Mouse (Mus musculus): ENCODE results near the gene F12. TPM values are rescaled to one million over a fixed set of nuclear protein-coding genes. Genes with fewer than 3 reads are reported as not detected.

Gene F12
- total and polyA plus RNA-seq, 3 experiments = not detected

- H3K4me1 ChIP-seq (ENCODE audit: control insufficient read depth in 1 of 2, insufficient read depth in 2 of 2, low read length in 2 of 2) = peaks cover 0 to 8% of the 10 kb centered on the region in 2 experiments; a peak in 2 of 4 replicates
- no peaks in the 10 kb centered on the region for H3K36me3 ChIP-seq (ENCODE audit: control insufficient read depth in 1 of 2, insufficient read depth in 2 of 2, low read length in 2 of 2)
- DNase-seq (ENCODE audit: low read depth, low spot score) = no peak
- no peaks in the 10 kb centered on the region for H3K27me3 ChIP-seq (ENCODE audit: control insufficient read depth in 1 of 2, insufficient read depth in 2 of 2, low read length in 2 of 2)
- no peaks in the 10 kb centered on the region for H3K9me3 ChIP-seq (replicated peaks; ENCODE audit: insufficient read depth, low read length)
- H3K79me2 ChIP-seq (ENCODE audit: control insufficient read depth, insufficient read depth, low read length, poor library complexity) = no peaks in the 10 kb centered on the region
- no peak overlapping the region for H3K27ac ChIP-seq (ENCODE audit: control insufficient read depth, low read depth, low read length)
- no peak overlapping the region for H3K9ac ChIP-seq (ENCODE audit: control insufficient read depth, low read depth, low read length, poor library complexity, severe bottlenecking)
- TF ChIP-seq SMC3 (IDR thresholded peaks at IDR 0.05; ENCODE audit: low read depth, low read length) = no peak
- no peak for TF ChIP-seq MAX (IDR thresholded peaks at IDR 0.05; ENCODE audit: low read length)
- no peak for TF ChIP-seq CHD2 (IDR thresholded peaks at IDR 0.05; ENCODE audit: low read length)
- no peak for TF ChIP-seq POLR2A (IDR thresholded peaks at IDR 0.05; ENCODE audit: control insufficient read depth in 1 of 2, insufficient read depth in 1 of 2, low read depth in 1 of 2, low read length in 2 of 2, poor library complexity in 1 of 2)
- no peak for TF ChIP-seq TBP (IDR thresholded peaks at IDR 0.05; ENCODE audit: low read depth, low read length)
- no peak for TF ChIP-seq TAL1 (IDR thresholded peaks at IDR 0.05; ENCODE audit: low read length)
- no peak overlapping the region for H3K4me3 ChIP-seq (ENCODE audit: control insufficient read depth in 1 of 2, insufficient read depth in 1 of 2, low read depth in 2 of 2, low read length in 2 of 2)
These were observed 5.4 kb downstream of the F12 start for GRCm38 (mm10) chr13:55420933-55421800.

GRCm38 (mm10) chr13:55420018-55420932, 6.3 kb downstream of the F12 start:
- Histone ChIP-seq H3K79me2 (ENCODE audit: control insufficient read depth, insufficient read depth, low read length, poor library complexity) (no peaks in the 10 kb centered on the region), H3K27ac (ENCODE audit: control insufficient read depth, low read depth, low read length) (no peak overlapping the region), H3K4me3 (ENCODE audit: control insufficient read depth in 1 of 2, insufficient read depth in 1 of 2, low read depth in 2 of 2, low read length in 2 of 2) (no peak overlapping the region), H3K9ac (ENCODE audit: control insufficient read depth, low read depth, low read length, poor library complexity, severe bottlenecking) (no peak overlapping the region), H3K9me3 (replicated peaks; ENCODE audit: insufficient read depth, low read length) (no peaks in the 10 kb centered on the region), H3K36me3 (ENCODE audit: control insufficient read depth in 1 of 2, insufficient read depth in 2 of 2, low read length in 2 of 2) (no peaks in the 10 kb centered on the region), H3K4me1 (ENCODE audit: control insufficient read depth in 1 of 2, insufficient read depth in 2 of 2, low read length in 2 of 2) (peaks cover 0 to 8% of the 10 kb centered on the region in 2 experiments; a peak in 2 of 4 replicates), H3K27me3 (ENCODE audit: control insufficient read depth in 1 of 2, insufficient read depth in 2 of 2, low read length in 2 of 2) (no peaks in the 10 kb centered on the region)
- no peak for TF ChIP-seq ELF1 (IDR thresholded peaks at IDR 0.05; ENCODE audit: low read depth, low read length)
- no peak for TF ChIP-seq CHD1 (IDR thresholded peaks at IDR 0.05; ENCODE audit: low read depth, low read length)
- TF ChIP-seq MAFK (IDR thresholded peaks at IDR 0.05; ENCODE audit: borderline replicate concordance, low read depth, low read length) = no peak
- no peak for TF ChIP-seq MXI1 (IDR thresholded peaks at IDR 0.05; ENCODE audit: low read depth, low read length)
- TF ChIP-seq TBP (IDR thresholded peaks at IDR 0.05; ENCODE audit: low read depth, low read length) = no peak
- no peak for TF ChIP-seq MEF2A (IDR thresholded peaks at IDR 0.05; ENCODE audit: extremely low read depth, insufficient replicate concordance, low read depth, low read length, poor library complexity, severe bottlenecking)
- TF ChIP-seq TAL1 (IDR thresholded peaks at IDR 0.05; ENCODE audit: low read length) = no peak
- no peak for TF ChIP-seq RCOR1 (IDR thresholded peaks at IDR 0.05; ENCODE audit: low read depth, low read length)
- TF ChIP-seq POLR2A (IDR thresholded peaks at IDR 0.05; ENCODE audit: control insufficient read depth in 1 of 2, insufficient read depth in 1 of 2, low read depth in 1 of 2, low read length in 2 of 2, poor library complexity in 1 of 2) = no peak
- no peak for TF ChIP-seq USF1 (IDR thresholded peaks at IDR 0.05; ENCODE audit: low read depth, low read length)
- TF ChIP-seq KAT2A (conservative IDR thresholded peaks at IDR 0.05; ENCODE audit: low read depth, low read length) = no peak
- no peak for TF ChIP-seq NRF1 (IDR thresholded peaks at IDR 0.05; ENCODE audit: insufficient read depth, low read depth, low read length, poor library complexity, severe bottlenecking)
- TF ChIP-seq TCF12 (IDR thresholded peaks at IDR 0.05; ENCODE audit: low read depth, low read length) = no peak
- no peak for TF ChIP-seq NELFE (IDR thresholded peaks at IDR 0.05; ENCODE audit: low read depth, low read length)
- no peak for DNase-seq (ENCODE audit: low read depth, low spot score)

All from MEL (cell line).